ENCODE assay signal across 30 mouse cellular contexts in the genomic region with DNA sequence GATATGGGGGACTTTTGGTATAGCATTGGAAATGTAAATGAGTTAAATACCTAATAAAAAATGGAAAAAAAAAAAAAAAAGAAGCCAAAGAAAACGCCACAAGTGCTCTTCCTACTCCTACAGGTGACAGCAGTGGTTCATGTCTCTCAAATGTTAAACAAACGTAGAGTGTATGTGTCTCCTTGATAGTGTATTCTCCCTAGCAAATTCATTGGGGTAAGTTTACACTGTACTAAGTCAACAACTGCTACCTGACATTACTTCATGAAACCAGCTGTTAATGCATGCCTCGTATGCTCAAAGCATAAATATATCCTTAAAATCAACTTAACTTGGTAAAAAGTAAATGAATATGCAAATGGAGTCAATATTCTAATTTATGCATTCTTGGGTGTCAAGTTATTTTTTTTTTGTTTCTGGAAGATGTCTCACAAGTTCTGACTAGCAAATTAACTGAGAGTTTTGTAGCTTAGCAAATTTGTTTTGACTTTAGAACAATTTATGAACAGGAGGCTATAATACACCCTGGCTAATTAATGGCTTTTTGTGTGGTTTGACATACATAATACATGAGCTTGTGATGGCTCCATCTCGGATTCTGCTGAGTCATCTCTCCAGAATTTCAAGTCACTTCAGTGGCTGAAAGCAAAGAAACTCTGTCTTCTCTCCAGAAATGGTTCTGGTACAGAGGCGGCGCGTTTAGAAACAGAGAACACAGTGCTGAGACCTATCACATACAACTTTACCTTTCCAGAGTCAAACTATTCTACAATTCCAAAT. TPM values are rescaled to one million over a fixed set of nuclear protein-coding genes. Genes with fewer than 3 reads are reported as not detected.
"Had no signal": no experiment of that assay in that cellular context is flagged by ENCODE, and none has a peak within 500 bp of the region (broad histone marks: within the 10 kb centered on the region; RNA-seq: fewer than 3 reads in every experiment).

No protein-coding gene starts in this region.

- H3K27ac ChIP-seq: heart, embryonic 10.5 days; hindbrain, embryonic 10.5 days; hindbrain, embryonic 12.5 days; hindbrain, embryonic 14.5 days; intestine, embryonic 15.5 days; kidney, embryonic 15.5 days; kidney, postnatal 0 days; left cerebral cortex, adult 2 months; limb, embryonic 10.5 days; limb, embryonic 12.5 days; liver, embryonic 13.5 days; liver, embryonic 15.5 days had no signal

- H3K4me1 ChIP-seq: heart, embryonic 10.5 days; heart, embryonic 12.5 days; intestine, embryonic 15.5 days; kidney, embryonic 15.5 days; limb, embryonic 10.5 days; limb, embryonic 12.5 days; liver, embryonic 15.5 days had no signal

- H3K4me3 ChIP-seq: heart, embryonic 10.5 days; heart, embryonic 12.5 days; hindbrain, embryonic 10.5 days; hindbrain, embryonic 12.5 days; intestine, embryonic 15.5 days; kidney, embryonic 15.5 days; left cerebral cortex, adult 2 months; limb, embryonic 10.5 days; limb, embryonic 12.5 days; liver, embryonic 13.5 days; liver, embryonic 15.5 days had no signal

- ATAC-seq: hindbrain, embryonic 16.5 days; inflammation-experienced regulatory T-cells, adult 6 months; intestine, embryonic 15.5 days; liver, postnatal 0 days had no signal

- H3K4me2 ChIP-seq: heart, embryonic 12.5 days; hindbrain, embryonic 12.5 days; hindbrain, embryonic 14.5 days; intestine, embryonic 15.5 days; kidney, embryonic 15.5 days; limb, embryonic 12.5 days; liver, embryonic 11.5 days; liver, embryonic 13.5 days; liver, embryonic 15.5 days had no signal

- H3K9ac ChIP-seq: heart, embryonic 12.5 days; hindbrain, embryonic 12.5 days; hindbrain, embryonic 14.5 days; intestine, embryonic 15.5 days; kidney, embryonic 15.5 days; limb, embryonic 12.5 days; liver, embryonic 13.5 days; liver, embryonic 15.5 days; liver, postnatal 0 days had no signal

- DNase-seq: gastrocnemius, postnatal 10 days; gastrocnemius, postnatal 25 days; heart, adult 18-20 months; heart, postnatal 10 days; heart, postnatal 4 days; kidney, adult 11 months; kidney, adult 2 months; kidney, adult 9 months; kidney, postnatal 14 days; kidney, postnatal 36 days; layer of hippocampus, adult 9-11 months; liver; liver, embryonic 13.5 days; liver, postnatal 0 days had no signal

- H3K27me3 ChIP-seq: heart, embryonic 12.5 days; hindbrain, embryonic 12.5 days; intestine, embryonic 15.5 days; kidney, embryonic 15.5 days; limb, embryonic 12.5 days; liver, embryonic 13.5 days; liver, embryonic 15.5 days had no signal

- H3K9me3 ChIP-seq: heart, embryonic 10.5 days; heart, embryonic 12.5 days; hindbrain, embryonic 10.5 days; hindbrain, embryonic 12.5 days; intestine, embryonic 15.5 days; kidney, embryonic 15.5 days; limb, embryonic 10.5 days; limb, embryonic 12.5 days; liver, embryonic 13.5 days; liver, embryonic 15.5 days had no signal

- H3K36me3 ChIP-seq: heart, embryonic 10.5 days; heart, embryonic 12.5 days; hindbrain, embryonic 10.5 days; hindbrain, embryonic 12.5 days; intestine, embryonic 15.5 days; kidney, embryonic 15.5 days; limb, embryonic 10.5 days; limb, embryonic 12.5 days; liver, embryonic 13.5 days; liver, embryonic 15.5 days had no signal

RNA-seq across cellular contexts. Expression of a gene that starts 31.1 kb away (rescaled TPM):
- total RNA-seq: gastrocnemius, postnatal 25 days; granulocyte monocyte progenitor cell, adult 5-6 weeks had no signal
- polyA plus RNA-seq: inflammation-experienced regulatory T-cells, adult 6 months had no signal
